14 mouse cellular contexts compared by ENCODE assay signal in the genomic region with DNA sequence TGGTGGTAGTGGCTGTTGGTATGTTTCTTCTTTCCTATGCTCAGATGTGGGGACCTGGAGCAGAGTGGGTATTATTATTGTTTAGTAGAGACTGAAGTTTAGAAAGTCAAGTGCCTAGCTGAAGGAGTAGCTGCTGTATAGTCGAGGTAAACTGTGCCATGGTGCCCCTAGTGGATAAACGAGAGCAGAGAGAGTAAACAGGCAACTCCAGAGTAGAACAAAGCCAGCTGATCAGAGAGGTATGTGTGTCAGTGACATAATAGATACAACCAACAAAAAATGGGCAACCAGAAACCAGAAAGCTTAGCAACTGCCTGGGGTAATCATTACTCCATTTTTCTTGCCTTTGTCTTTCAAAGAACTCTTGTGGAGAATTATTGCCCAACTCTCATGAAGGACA. TPM values are rescaled to one million over a fixed set of nuclear protein-coding genes. Genes with fewer than 3 reads are reported as not detected.
DNase-seq lines count a peak whose midpoint lies in the region; ATAC-seq and TF ChIP-seq lines count a peak whose summit lies in the region.
"Had no signal": no experiment of that assay in that cellular context is flagged by ENCODE, and none has a peak within 500 bp of the region (broad histone marks: within the 10 kb centered on the region; RNA-seq: fewer than 3 reads in every experiment).

No protein-coding gene starts in this region.

- TF ChIP-seq CTCF in intestine, postnatal 0 days (IDR thresholded peaks at IDR 0.05; ENCODE audit: low read depth), result peak; percentile 55

- H3K9me3 ChIP-seq in intestine, postnatal 0 days (ENCODE audit: control insufficient read depth), result no peaks in the 10 kb centered on the region
- no peaks in the 10 kb centered on the region for H3K9me3 ChIP-seq in intestine, embryonic 16.5 days (ENCODE audit: control insufficient read depth, low read length)
- H3K9me3 ChIP-seq: embryonic facial prominence, embryonic 13.5 days; heart, embryonic 12.5 days; liver, embryonic 13.5 days had no signal

- no peaks in the 10 kb centered on the region for H3K27me3 ChIP-seq in intestine, postnatal 0 days (replicated peaks; ENCODE audit: control insufficient read depth, insufficient read depth, low read length)
- H3K27me3 ChIP-seq in intestine, embryonic 16.5 days (replicated peaks; ENCODE audit: control insufficient read depth, insufficient read depth, low read length), result no peaks in the 10 kb centered on the region
- H3K27me3 ChIP-seq: embryonic facial prominence, embryonic 13.5 days; heart, embryonic 12.5 days had no signal

- H3K9ac ChIP-seq in intestine, postnatal 0 days (ENCODE audit: low read depth, low read length), result no peak overlapping the region
- no peak overlapping the region for H3K9ac ChIP-seq in intestine, embryonic 16.5 days (ENCODE audit: low read depth, low read length)
- H3K9ac ChIP-seq: embryonic facial prominence, embryonic 13.5 days; heart, embryonic 12.5 days; liver, embryonic 13.5 days had no signal

- H3K4me2 ChIP-seq in intestine, postnatal 0 days (replicated peaks; ENCODE audit: low read depth), result no peak overlapping the region
- no peak overlapping the region for H3K4me2 ChIP-seq in intestine, embryonic 16.5 days (ENCODE audit: low read depth, low read length)
- H3K4me2 ChIP-seq: embryonic facial prominence, embryonic 13.5 days; heart, embryonic 12.5 days; liver, embryonic 13.5 days had no signal

- no peak overlapping the region for H3K27ac ChIP-seq in intestine, postnatal 0 days (ENCODE audit: low read depth, low read length)
- H3K27ac ChIP-seq in intestine, embryonic 16.5 days (ENCODE audit: low read length), result no peak overlapping the region
- H3K27ac ChIP-seq: embryonic facial prominence, embryonic 13.5 days; liver, embryonic 13.5 days had no signal

- H3K4me1 ChIP-seq in intestine, postnatal 0 days (replicated peaks; ENCODE audit: control insufficient read depth, insufficient read depth, low read length), result 0 out of 2 replicates have a peak, but pooled peaks cover 4% of the 10 kb centered on the region
- peaks cover 12% of the 10 kb centered on the region for H3K4me1 ChIP-seq in intestine, embryonic 16.5 days (ENCODE audit: control insufficient read depth, insufficient read depth, low read length)

- DNase-seq in retina, postnatal 1 day, result peak; percentile 53
- no peak for DNase-seq in retina, embryonic 14.5 days (ENCODE audit: low spot score)
- peak; percentile 80 for DNase-seq in R1 (ENCODE audit: low read depth, low spot score)
- peak; percentile 22 for DNase-seq in thymus, postnatal 25 days
- DNase-seq in layer of hippocampus, postnatal 36 days, result no peak
- no peak for DNase-seq in adrenal gland, adult (ENCODE audit: inconsistent age in 2 of 2, low spot score in 1 of 2)
- DNase-seq: liver, embryonic 13.5 days had no signal

- ATAC-seq in intestine, postnatal 0 days, result no peak
- no peak for ATAC-seq in intestine, embryonic 16.5 days
- ATAC-seq: activated CD4-positive, CD25-positive, alpha-beta regulatory T cell, adult 4 months; midbrain, embryonic 16.5 days had no signal

- WGBS in intestine, postnatal 0 days, result 15% methylated on average over 2 of the region's 2 CpGs
- 11% methylated on average over 2 of the region's 2 CpGs for WGBS in intestine, embryonic 16.5 days

- H3K4me3 ChIP-seq in intestine, postnatal 0 days (ENCODE audit: low read depth, low read length), result no peak overlapping the region
- no peak overlapping the region for H3K4me3 ChIP-seq in intestine, embryonic 16.5 days (ENCODE audit: low read length)
- H3K4me3 ChIP-seq: embryonic facial prominence, embryonic 13.5 days; heart, embryonic 12.5 days; liver, embryonic 13.5 days had no signal

- no peaks in the 10 kb centered on the region for H3K36me3 ChIP-seq in intestine, postnatal 0 days (ENCODE audit: control insufficient read depth, insufficient read depth)
- no peaks in the 10 kb centered on the region for H3K36me3 ChIP-seq in intestine, embryonic 16.5 days (ENCODE audit: control insufficient read depth, insufficient read depth, low read length)
- H3K36me3 ChIP-seq: embryonic facial prominence, embryonic 13.5 days; heart, embryonic 12.5 days; liver, embryonic 13.5 days had no signal

RNA-seq across cellular contexts. Expression of a gene that starts 51.1 kb away (rescaled TPM):
- 0.56 and 0.93 TPM in 2 replicates for polyA plus RNA-seq in intestine, postnatal 0 days (2015; fragmentation: Nextera tagmentation; extraction: Ambion mirVana)
- 1.2 and 1.4 TPM in 2 replicates for polyA plus RNA-seq in intestine, embryonic 16.5 days (2015; fragmentation: Nextera tagmentation; extraction: Ambion mirVana)
- not detected for total RNA-seq in layer of hippocampus, postnatal 36 days (2021)
- total RNA-seq: layer of hippocampus, postnatal 25 days had no signal
- polyA plus RNA-seq: activated CD4-positive, CD25-positive, alpha-beta regulatory T cell, adult 4 months; heart, embryonic 12.5 days; liver, embryonic 13.5 days had no signal

Comparison
In these comparisons a context has a peak if more than half of its experiments do, and no peak if none do; other contexts are left out.
1. DNase-seq: peak in retina, postnatal 1 day (single experiment), R1 (single experiment) and thymus, postnatal 25 days (single experiment); none in retina, embryonic 14.5 days (single experiment), layer of hippocampus, postnatal 36 days (0 of 2) and adrenal gland, adult (0 of 2).